Mouse (Mus musculus) cerebellum, adult 9-10 months (tissue): Measurements from ENCODE around the gene Olfr810.

Experiments
- DNase-seq: peaks from one replicate; pipeline ENCODE4 v3.0.0; 2022

Olfr810 gene

DNA sequence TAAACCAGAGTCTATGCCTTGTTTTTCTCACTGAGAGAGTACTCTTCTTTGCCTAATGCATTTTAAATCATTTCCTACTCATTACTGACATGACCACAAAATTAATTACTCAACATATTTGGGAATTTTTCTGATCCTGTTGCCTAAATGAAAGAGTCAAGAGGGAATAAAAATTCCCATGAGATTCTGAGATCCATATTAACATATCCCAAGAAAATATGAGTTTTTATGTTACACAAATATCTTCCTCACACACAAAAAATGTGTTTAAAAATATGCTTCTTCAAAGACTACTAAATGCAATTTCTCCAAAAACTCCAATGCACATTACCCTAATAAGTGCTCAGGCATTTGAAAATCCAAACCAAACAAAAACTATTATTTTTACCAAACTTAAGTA lies at the start of gene Olfr810:
Gene Olfr810, minus strand, starts transcription at position 101 of the 400 bp plus-strand sequence.
- DNase-seq = no peak

DNA sequence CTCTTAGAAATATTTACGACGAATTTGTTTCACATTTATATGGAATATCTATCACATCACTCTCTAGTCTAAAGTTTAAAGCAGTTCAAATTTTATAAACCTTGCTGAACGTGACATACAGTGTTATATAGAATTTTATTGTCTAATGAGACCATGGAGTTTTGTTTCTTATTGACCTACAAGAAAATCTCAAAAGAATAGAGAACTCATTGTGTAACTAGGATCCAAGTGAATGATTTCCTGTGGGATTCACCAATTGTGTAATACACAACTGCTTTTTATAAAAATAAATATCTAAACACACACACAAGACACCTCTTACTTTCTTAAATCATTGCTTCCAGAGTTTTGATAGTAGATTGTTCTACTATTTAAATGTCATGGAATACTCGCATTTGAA lies 9.6 kb upstream of the Olfr810 start, which contains the start of gene Olfr811:
Gene Olfr811, minus strand, starts transcription at position 101 of the 400 bp plus-strand sequence.
- DNase-seq = no peak

DNA sequence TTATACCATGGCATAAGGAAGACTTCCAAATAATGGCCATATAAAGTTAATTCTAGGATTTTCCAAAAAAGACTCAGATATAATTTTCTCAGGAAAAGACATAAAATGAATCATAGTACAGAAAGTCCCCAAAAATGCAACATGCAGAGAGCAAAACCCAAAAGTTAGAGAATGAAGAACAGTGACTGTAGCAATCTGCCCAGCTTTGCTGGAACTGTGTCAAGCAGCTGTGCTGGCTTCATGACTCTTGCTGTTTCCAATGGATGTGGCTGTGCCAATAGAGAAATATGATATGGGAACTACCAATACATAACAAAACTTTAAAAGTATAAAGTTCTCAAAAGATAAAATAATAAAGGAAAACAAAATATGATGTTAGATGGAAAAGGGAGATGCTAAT lies 16.6 kb downstream of the Olfr810 start:
- DNase-seq = no peak

GRCm38 (mm10) chr10:129774338-129774737 lies 20.4 kb downstream of the Olfr810 start, which contains the start of gene Olfr809:
Gene Olfr809 (plus strand): TSS chr10:129774638.
- no peak for DNase-seq

- no peak for DNase-seq
Observed at GRCm38 (mm10) chr10:129765182-129765581, 29.5 kb downstream of the Olfr810 start, which contains the start of gene Olfr808. Gene Olfr808 (plus strand): TSS chr10:129765482.

DNA sequence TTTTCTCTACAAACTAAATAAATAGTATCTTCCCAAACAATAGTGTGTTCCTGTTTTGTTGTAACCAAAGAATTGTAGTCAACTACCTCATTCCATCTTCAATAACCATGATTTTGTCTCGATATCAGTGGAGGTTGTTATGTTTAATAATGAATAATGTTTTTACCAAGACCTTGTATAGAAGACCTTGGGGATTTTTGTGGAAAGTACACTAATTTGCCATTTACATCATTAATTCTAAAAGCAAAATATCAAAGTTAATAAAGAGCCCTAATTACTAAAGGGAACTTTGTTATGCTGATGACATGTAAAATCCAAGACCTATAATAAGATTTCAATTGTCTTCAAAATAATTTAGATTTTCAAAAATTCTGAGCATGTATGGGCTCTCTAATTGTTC lies 37.0 kb downstream of the Olfr810 start, which contains the start of gene Olfr807:
Gene Olfr807, minus strand, starts transcription at position 101 of the 400 bp plus-strand sequence.
- no peak for DNase-seq

DNA sequence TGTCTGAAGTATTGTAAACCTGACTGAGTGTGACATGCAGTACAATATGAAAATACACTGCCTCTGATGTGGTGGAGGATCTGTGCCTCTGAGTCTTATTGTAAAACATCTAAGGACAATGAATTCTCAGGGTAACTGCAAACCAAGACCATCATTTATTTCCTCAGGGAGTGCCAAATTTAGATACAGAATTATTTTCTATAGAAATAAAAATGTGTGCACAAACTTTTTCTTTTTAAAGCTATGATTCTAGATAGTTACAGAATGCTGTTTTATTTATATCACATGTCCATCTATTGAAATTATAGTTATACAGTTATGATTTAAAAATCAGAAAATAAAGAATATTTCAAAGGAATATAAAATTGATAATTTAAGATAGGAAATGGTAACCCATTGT lies 52.9 kb downstream of the Olfr810 start, which contains the start of gene Olfr806:
Gene Olfr806, minus strand, starts transcription at position 101 of the 400 bp plus-strand sequence.
- no peak for DNase-seq
